Mouse (Mus musculus): ENCODE measurements at regions not wholly inside any gene's neighbourhood (a gene's known extent, or its start where the extent isn't known, plus 50 kb on each side); places are given as distances from the start of the nearest gene placed in this dataset.
"Not testable (repeated sequence)": the region's sequence is repeated elsewhere in the genome, so short reads cannot be mapped to it uniquely, and the experiment has no call there.

DNA sequence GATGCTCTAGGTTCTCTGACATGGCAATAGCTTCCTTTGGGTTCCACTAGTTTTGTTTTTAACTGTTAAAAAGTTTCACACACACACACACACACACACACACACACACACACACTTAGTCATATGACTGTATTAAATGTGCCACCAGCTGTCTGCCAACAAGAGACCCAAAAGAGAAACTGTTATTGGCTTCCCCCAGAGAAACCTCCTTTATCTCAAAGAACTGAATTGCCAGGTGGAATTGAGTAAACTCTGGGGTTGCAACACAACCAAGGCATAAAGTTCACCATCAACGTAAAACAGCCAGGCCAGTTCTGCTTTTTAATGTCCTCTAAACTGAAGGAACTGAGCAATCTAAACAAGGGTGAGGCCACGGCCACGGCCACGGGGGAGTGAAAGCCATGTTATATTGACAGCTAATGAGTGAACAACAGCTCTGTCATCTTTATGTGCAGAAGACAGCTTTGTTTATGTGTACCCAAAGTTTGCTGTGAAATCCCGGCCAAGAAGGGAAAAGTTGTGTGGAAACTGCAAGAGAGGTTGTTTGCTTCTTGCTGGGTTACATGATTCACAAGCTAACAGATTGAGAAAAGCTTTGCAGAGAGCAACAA lies 69.3 kb downstream of the Btg1 start:
- in situ Hi-C loops (cut with MseI, MboI) = no loop called here

DNA sequence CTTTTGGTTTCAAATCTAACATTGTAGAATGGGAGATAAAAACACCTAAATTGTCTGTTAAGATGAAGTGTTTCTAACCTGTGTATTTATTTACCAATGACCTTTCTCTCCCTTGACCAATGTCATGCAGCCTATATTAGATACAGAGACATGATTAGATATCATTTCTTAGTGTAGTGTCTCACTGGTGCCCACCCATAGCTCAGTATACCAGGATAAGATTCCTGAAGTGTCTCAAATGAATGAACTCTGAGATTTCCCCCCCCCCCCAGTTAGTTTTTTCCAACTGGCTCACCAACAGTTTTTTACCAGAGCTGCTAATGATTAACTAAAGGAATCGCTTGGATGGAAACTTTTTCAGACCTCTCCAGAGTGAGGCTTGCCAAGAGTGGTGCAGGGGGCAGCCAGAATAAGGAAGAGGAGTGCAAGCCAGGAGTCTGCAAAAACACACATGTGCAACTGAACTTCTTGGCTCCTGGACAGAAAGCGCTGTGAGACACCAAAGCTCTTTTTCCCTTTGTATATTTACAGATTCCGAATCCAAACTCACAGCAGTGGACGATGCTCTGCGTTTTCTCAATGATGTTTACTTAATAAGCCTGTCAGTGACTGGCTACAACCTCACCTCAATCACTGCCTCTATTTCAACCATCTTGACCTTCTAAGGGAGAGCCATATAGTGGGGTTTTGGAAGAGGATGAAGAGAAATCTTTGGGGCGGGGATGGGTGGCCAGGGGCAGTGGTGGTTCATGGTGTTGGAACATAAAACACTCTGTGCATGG lies 70.0 kb downstream of the Btg1 start:
- in situ Hi-C loops (cut with MseI, MboI) = no loop called here

DNA sequence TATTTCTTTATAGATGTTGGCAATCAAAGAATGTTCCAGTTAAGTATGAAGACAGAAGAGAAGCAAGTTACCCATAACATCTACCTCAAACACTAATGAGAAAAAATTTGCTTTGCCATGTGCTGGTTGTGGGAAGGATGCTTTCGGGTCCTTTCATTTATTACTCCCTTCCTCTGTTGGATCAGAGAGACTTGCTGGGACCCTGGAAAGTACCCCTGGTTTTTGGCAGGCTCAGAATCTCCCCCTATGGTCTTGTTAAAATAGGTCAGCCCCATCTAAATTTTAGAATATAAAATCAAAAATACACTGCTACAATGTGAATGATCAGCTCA lies 70.6 kb downstream of the Btg1 start:
- in situ Hi-C loops (cut with MseI, MboI) = no loop called here

DNA sequence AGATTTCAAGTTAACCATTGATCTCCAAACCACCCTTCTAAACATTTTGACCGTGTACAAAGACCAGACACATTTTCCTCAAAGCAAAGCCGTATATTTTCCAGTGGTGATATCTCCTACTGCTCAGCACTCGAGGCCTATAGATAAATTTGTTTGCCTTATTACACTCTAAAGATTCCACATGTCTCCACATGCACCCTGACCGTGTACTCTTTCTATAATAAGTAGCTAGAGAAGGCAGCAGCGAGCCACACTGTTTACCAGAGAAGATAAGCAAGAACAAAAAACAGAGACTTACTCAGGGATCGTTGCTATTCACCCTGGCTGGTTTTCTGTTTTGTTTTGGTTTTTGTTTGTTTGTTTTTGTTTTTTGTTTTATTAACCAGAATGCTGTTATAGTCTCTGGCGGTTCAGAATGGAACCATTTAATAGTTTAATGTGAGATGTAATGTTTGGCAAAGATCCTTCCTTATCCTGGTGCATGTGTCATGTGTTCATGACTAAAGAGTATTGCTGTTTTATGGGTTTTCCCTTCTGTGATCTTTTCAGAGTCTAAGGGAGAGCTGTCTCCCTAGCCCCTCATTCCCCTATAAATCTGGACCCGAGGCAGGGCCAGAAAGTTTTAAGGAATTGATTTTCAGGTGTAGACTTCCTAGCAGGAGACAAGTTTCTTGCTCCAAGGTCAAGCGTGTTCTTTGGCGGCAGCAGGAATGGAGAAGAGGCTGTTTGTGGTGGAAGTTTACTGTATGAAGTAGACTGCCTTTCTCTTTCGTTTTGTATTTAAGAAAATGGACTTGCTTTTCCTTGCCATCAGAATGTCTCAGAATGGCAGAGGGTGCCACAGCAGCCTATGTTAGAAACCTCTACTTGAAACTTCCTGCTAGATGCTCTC lies 73.4 kb downstream of the Btg1 start:
- in situ Hi-C loops (cut with MseI, MboI) = no loop called here

DNA sequence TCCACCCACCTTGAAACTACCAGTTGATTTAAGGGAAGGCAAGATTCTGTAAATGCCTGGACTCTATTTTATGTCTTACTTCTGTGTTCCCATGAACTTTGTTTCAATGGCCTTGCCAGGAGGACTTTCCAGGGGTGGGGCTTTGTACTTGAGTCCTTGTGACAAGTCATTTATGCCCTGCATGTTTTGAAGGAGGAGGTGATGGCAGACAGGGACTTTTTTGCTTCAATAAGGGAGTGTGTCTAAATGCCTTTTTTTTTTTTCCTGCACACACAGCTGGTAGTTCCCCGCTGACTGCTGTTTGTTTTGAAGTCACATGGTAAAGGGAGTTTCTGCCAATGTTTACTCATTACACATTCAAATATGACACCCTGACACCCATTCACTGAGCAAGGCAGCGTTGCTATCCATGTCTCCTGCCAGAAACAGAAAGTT lies 74.1 kb downstream of the Btg1 start:
- in situ Hi-C loops (cut with MseI, MboI) = no loop called here

DNA sequence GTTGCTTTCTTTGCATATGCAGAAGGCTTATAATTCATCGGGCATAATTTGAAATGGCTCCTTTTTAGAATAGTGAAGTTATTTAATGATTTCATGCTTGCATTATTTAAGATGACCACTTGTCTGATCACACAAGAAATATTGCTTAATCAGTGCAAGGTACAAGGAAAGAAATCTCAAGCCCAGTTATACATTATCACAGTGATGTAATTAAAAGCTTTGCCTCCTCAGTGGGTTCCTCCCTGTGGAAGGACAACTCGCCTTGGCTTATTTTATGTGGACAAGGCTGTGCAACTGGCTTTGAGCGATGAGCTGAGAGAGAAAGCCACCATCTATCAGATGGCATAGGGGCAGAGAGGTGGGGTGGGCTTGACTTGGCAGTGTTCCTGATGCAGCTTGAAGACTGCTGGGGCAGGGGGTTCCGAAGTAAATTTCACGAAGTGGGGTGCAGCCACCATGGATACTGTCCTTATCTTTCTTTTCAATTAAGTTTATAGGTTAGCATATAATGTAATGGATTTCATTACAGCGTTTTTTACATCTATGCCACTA lies 74.6 kb downstream of the Btg1 start:
- in situ Hi-C loops (cut with MseI, MboI) = no loop called here

DNA sequence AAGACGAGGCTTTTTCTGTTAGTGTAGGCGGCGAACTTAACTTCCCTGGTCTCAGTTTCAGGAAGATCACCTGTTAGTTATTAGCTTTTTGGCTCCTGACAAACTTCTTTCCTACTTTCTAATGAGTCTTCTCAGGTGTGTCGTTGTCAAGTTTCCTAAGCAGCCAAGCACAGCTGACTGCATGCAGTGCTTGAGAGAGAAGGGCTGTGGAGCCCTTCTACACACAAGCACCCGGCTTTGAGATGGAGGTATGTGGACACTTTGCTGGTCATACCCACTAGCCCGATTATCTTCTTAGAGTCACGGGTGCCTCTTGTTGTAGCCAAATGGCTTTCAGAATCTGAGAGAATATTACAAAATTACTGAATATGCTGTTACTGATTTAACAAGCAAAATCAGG lies 76.0 kb downstream of the Btg1 start:
- in situ Hi-C loops (cut with MseI, MboI) = no loop called here

DNA sequence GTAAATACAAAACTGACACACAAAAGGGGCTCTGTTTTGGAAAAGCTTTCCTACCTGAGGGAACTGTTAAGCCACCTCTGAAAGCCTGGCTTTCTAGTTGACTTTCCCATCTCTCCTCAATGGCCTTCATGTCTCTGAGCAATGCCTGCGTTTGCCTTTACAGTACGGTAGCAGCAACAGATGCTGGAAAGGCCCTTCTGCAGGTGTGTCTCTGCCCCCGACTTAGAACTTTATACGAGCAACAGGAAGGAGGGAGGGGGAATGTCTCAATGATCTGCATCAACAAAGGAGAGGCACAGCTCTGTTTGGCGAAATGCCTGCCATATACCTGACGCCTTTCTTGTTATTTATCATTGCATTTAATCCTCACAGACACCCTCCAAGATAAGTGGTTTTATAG lies 77.0 kb downstream of the Btg1 start:
- in situ Hi-C loops (cut with MseI, MboI) = no loop called here

DNA sequence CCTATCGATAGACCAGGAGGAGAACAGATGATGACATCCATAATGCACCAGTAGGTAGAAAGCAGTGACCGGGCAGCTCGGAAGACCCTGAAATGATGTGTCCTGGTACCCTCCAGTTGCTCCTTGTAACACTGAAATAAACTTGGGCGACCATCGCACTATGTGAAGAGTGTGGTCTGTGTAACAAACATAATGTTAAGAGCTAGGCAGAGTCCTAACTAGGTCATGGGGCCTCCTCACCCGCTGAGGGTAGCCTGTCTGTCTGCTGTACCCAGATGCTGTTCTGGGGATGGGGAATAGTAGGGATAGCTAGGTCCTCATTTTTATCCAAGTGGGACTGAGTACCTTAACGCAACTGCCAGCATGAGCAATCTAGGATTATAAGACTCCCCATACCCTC lies 79.8 kb downstream of the Btg1 start:
- in situ Hi-C loops (cut with MseI, MboI) = no loop called here

DNA sequence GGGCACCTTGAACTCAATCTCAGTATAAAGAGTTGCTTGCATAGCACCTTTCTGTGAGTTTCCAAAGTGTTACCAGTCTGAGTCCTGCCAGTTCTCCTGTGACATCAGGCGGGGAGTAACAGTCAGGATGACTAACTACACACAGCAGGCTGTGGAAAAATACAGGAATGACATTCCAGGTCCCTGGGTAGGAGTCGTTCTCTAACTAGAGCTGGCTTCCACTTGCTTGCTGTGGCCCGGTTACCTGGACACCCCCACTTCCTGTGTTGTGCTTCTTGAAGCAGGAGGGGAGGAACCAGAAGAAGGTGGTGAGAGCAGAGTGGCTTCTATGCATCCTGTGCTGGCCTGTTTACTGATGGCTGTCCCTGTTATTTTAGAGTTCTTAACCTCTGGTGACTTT lies 81.0 kb downstream of the Btg1 start:
- in situ Hi-C loops (cut with MseI, MboI) = no loop called here

DNA sequence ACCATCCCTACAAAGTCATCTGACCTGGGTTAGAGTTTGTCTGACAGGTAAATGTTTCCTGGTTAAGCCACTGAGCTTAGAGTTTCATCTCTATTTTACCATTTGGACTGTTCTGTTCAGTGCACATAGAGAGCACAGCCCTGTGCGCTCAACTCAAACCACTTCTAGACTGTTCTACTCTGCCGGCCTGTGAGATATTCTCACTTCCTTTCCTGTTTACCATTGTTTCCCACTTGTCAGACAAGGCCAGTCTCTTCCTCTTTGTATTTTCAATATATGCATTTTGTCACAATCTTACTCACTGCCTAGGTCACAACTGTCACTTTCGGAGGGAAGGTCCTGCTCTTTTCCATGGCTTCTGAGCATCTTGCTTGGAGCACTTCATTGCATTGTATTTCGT lies 89.8 kb downstream of the Btg1 start:
- in situ Hi-C loops (cut with MseI, MboI) = no loop called here

DNA sequence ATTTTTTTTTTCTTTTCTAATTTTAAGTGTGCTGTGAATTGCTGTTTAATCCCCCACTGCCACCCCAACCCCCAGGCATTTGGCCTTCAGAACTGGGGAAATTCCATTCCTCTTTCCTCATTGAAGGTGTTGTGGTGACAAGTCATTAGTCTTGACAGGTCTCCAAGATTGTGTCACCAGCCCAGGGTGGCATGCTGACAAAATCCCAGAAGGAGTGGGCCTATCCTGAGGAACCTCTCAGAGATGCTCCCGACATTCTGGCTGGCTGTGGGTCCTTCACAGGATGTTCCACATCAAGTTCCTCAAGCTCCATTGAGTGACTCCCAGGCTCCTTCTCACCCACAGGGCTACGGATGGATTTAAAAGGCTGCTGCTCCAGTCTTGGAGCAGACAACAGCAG lies 91.7 kb downstream of the Btg1 start:
- in situ Hi-C loops (cut with MseI, MboI) = no loop called here

DNA sequence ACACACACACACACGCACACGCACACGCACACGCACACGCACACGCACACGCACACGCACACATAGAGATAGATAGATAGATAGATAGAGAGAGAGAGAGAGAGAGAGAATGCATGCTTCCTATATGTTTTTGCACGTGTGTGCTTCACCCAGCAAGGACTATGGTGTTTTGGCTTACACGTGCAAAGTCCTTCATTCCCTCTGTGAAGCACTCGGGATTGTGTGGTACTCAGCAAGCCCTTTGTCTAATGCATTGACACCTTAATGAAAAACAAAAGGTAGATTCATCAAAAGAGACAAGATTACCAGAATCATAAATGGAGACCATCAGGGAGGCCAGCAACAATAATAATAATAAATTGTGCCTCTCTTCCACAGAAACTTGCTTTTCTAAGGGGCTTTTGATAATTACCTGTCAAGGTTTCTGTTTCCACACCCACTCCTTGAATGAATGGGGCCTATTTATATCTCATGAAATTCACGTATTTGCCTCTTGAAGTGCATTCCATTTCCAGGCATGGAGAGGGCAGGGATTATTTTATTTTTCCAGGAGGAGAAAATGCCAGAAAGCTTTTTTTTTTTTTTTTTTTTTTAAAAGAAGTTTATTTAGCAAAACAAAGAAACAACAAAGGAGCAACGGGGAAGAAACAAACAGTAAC lies 93.0 kb downstream of the Btg1 start:
- in situ Hi-C loops (cut with MseI, MboI) = no loop called here

DNA sequence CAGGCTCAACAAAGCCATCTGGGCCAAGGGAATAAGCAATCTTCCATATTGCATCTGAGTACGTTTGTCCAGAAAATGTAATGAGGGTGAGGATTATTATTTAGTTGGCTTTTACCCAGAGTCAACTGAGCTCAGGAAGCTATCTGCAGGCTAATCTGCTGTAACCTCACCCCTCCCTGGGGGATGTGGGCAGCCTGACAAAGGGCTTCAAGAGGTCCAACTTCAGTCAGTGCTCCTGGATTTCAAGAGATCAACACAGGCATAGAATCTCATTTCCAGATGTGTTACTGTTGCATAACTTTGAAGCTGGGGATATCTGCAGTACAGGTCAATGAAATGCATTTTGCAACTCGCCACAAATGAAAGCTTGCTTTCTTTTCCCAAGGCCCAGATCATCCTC lies 95.2 kb downstream of the Btg1 start:
- in situ Hi-C loops (cut with MseI, MboI) = no loop called here

DNA sequence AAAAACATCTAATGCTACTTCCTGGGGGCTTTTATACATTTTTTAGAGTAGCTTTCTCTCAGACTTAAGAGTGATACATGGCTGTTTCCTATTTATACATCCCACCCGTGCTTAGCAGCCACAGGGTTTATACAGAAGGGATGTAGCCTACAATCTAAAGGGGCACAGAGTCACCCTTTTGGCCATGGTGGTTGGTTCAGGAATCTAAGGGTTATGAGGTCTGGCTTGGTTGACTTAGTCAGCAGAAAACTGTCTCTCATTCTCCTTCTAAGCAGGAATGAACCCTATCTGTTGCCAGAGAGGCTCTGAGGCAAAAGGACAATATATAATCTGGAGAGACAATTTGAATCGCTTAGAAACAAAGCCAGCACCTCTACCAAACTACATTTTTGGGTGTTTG lies 97.9 kb downstream of the Btg1 start:
- in situ Hi-C loops (cut with MseI, MboI) = no loop called here

DNA sequence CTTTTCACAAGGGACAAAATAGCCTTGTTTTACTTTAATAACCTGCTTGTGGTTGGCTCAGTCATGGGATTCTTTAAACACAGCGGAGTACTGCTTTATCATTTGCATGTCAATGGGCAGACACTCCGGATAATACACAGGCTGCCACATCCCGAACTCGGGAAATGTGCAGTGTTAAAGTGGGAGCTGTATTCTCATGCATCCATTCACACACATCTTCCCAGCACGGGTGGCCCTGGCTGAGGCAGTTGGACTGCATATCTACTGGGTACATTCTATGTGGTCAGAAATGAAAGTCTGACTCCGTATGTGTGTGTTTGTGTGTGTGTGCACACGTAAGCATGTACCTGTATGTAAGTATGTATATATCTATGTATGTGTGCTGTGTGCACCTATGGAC lies 100.5 kb downstream of the Btg1 start:
- in situ Hi-C loops (cut with MseI, MboI) = no loop called here

DNA sequence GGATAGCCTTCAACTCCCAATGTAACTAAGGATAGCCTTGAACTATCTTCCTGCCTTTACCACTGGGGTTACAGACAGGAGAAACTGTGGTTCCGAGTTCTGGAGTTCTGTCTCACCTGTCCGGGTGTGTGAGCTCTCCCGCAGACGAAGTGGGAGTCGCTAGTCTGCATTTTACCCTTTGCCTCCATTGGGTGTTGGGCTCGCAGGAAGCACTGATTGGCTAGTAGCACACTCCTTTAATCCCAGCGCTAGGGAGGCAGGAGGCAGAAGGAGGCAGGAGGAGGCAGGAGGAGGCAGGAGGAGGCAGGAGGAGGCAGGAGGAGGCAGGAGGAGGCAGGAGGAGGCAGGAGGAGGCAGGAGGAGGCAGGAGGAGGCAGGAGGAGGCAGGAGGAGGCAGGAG lies 101.9 kb downstream of the Btg1 start:
- in situ Hi-C loops (cut with MseI, MboI) = not testable (repeated sequence)

DNA sequence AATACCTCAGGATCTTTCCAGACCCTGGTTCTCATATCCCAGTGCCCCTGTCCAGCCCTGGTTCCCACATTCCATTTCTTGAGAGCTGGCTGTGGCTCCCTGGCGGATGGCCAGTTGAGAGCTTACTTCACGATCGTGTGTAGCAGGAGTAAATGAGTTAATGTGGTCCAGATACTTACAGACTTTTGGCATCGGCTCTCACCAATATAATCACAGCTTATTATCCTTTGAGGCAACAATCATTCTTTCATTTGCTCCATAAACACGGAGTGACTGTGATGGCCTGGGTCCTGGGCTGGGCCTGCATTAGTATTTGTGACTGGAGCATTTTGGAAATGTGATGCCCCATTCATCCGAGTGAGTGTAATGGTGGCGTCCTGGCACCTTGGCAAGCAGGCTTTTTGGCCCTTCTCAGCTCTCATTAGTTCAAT lies 103.5 kb downstream of the Btg1 start:
- in situ Hi-C loops (cut with MseI, MboI) = no loop called here

DNA sequence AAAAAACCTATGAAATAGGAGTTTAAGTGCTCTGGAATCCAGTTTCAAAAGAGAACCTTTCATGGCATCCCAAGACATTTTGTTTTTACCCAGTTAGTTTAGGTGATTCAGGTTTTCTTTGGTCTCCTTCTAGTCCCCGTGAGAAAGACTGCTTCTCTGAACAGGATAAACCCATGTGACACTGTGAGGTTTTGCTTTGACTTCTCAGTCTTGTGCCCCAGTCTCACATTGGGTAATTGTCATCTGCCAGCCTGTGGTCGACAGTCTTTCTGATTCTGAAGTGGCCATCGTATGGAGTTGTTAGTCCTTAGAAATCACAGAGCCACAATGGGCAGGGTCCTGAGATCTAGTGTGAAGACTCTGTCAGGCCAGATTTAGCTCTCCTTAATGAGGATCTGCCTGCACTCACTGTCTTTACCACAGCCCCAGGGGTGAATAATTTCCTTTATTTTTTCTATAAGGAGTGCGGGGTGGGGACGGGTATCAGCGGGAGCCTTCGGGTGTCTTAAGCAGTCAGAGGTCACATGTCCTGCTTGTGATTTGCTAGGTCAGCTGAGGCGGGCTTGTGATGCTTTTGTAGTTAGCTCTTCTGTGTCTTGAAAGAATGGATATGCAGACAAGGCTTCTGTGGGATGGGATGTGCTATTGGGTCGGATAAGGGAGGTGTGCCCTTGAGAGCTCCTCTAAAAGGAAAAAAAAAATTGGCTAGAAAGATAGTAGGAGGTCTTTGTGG lies 104.3 kb downstream of the Btg1 start:
- in situ Hi-C loops (cut with MseI, MboI) = no loop called here

DNA sequence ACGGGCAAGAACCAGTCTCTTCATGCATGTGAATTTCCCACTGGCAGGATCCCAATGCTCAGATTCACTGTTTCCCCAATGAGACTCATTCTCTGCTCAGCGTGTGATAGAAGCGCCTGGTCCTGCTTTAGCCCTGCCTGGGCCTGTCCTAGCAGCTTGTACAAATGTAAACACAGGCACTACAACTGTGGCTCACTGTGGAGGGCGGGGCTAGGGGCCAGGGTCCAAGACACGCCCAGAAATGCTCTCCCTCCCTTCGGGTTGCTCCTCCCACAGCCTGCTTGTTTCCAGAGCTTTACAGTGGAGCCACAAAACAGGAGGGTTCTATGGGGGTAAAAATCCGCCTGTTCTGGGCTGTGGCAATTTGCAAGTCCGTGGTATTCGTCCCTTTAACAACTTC lies 105.7 kb downstream of the Btg1 start:
- in situ Hi-C loops (cut with MseI, MboI) = no loop called here

DNA sequence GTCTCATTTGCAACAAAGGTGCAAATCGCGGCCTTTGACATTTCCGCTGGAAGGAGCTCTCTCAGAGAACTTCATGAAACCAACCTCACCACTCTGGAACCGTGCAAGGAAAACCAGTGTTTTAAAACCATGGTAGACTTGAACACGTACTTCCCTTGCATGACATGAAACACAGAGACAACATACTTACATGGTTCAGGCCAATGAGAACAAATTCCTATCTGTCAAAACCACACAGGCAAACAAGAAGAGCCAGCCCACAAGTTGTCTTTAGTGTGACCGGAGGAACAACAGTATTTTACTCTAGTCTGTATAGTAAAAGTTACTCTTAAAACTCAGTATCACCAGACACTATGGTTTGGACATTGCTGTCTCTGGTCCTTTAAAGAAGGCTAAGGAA lies 106.3 kb downstream of the Btg1 start:
- in situ Hi-C loops (cut with MseI, MboI) = no loop called here
